Mouse (Mus musculus): ENCODE results near the gene Olfr1386. TPM values are rescaled to one million over a fixed set of nuclear protein-coding genes. Genes with fewer than 3 reads are reported as not detected.

Gene Olfr1386
- polyA plus RNA-seq, 1 experiment from 2014 or later = not detected

Other genes starting within 250 kb of the Olfr1386 start
- 65.0 and 69.6 TPM in 2 replicates for gene Mgat1, start 220.9 kb upstream of the Olfr1386 start, polyA plus RNA-seq (2015; fragmentation: Nextera tagmentation; extraction: Ambion mirVana)
- not detected in 2 replicates for gene Olfr1393, start 186.7 kb upstream of the Olfr1386 start, polyA plus RNA-seq (2015; fragmentation: Nextera tagmentation; extraction: Ambion mirVana)
- gene Olfr1392, start 179.8 kb upstream of the Olfr1386 start, polyA plus RNA-seq (2015; fragmentation: Nextera tagmentation; extraction: Ambion mirVana) = not detected in 2 replicates
- gene Olfr10, start 160.3 kb upstream of the Olfr1386 start, polyA plus RNA-seq (2015; fragmentation: Nextera tagmentation; extraction: Ambion mirVana) = not detected in 2 replicates
- gene Olfr1391, start 142.3 kb upstream of the Olfr1386 start, polyA plus RNA-seq (2015; fragmentation: Nextera tagmentation; extraction: Ambion mirVana) = not detected in 2 replicates
- not detected in 2 replicates for gene Olfr1390, start 129.9 kb upstream of the Olfr1386 start, polyA plus RNA-seq (2015; fragmentation: Nextera tagmentation; extraction: Ambion mirVana)
- not detected in 2 replicates for gene Olfr1389, start 42.0 kb upstream of the Olfr1386 start, polyA plus RNA-seq (2015; fragmentation: Nextera tagmentation; extraction: Ambion mirVana)
- gene Olfr1388, start 28.4 kb upstream of the Olfr1386 start, polyA plus RNA-seq (2015; fragmentation: Nextera tagmentation; extraction: Ambion mirVana) = 0.06 and 0.10 TPM in 2 replicates
- gene Olfr1387, start 9.7 kb upstream of the Olfr1386 start, polyA plus RNA-seq (2015; fragmentation: Nextera tagmentation; extraction: Ambion mirVana) = not detected in 2 replicates
- gene Olfr1385, start 24.0 kb downstream of the Olfr1386 start, polyA plus RNA-seq (2015; fragmentation: Nextera tagmentation; extraction: Ambion mirVana) = not detected in 2 replicates
- not detected in 2 replicates for gene Olfr1384, start 41.7 kb downstream of the Olfr1386 start, polyA plus RNA-seq (2015; fragmentation: Nextera tagmentation; extraction: Ambion mirVana)
- not detected in 2 replicates for gene Olfr1383, start 54.6 kb downstream of the Olfr1386 start, polyA plus RNA-seq (2015; fragmentation: Nextera tagmentation; extraction: Ambion mirVana)
- gene Olfr1382, start 63.2 kb downstream of the Olfr1386 start, polyA plus RNA-seq (2015; fragmentation: Nextera tagmentation; extraction: Ambion mirVana) = not detected in 2 replicates
- gene Olfr1381, start 78.4 kb downstream of the Olfr1386 start, polyA plus RNA-seq (2015; fragmentation: Nextera tagmentation; extraction: Ambion mirVana) = not detected in 2 replicates
- not detected in 2 replicates for gene Olfr1380, start 91.8 kb downstream of the Olfr1386 start, polyA plus RNA-seq (2015; fragmentation: Nextera tagmentation; extraction: Ambion mirVana)
- gene Flt4, start 144.2 kb downstream of the Olfr1386 start, polyA plus RNA-seq (2015; fragmentation: Nextera tagmentation; extraction: Ambion mirVana) = 9.0 and 9.3 TPM in 2 replicates
- gene Scgb3a1, start 198.6 kb downstream of the Olfr1386 start, polyA plus RNA-seq (2015; fragmentation: Nextera tagmentation; extraction: Ambion mirVana) = 0.81 TPM in 1 of 2 replicates, not detected in the other
- gene Cnot6, start 247.7 kb downstream of the Olfr1386 start, polyA plus RNA-seq (2015; fragmentation: Nextera tagmentation; extraction: Ambion mirVana) = 61.9 and 62.6 TPM in 2 replicates

Data from lung, embryonic 15.5 days (tissue).